In the genomic region with DNA sequence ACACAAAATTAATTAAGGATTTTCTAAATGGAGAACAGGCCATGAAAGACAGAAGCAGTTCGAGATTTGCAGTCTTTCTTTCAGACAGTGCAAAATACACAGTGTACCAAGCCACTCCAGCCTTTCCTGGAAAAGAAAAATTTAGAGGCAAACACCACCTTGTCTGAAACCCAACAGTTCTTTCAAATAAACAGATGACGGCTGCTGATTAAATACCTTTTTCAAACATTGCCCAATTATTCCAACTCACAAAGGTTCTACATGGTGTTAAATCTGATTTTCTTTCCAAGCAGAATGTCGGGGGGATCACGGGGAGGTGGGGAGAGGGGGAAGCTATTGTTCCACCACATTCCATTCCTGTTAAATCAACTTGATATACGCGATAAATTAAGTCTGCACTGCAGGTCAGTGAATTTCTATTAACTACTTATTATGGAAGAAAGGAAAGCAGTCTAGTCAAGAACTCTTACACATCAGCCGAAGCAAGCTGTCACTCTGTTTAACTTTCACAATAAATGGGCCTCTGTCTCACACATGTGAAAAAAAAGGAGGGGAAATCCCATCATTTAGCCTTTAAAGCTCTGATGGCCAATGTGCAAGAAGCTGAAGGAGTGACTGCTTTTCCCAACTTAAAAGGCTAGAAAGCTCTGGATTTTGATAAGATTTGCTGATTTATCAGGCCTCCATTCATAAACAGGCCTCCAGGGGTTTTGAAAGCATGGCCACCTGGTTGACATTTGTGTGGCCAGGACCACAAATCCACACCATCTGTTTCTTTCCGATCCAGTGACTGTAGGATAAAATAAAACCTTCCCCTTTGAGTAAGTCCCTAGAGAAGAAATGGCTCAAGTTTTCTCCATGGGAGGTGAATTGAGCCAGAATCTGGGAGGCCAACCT, we compare ENCODE assay signal across 9 mouse cellular contexts.
DNase-seq lines count a peak whose midpoint lies in the region; ATAC-seq lines count a peak whose summit lies in the region.
"Had no signal": no experiment of that assay in that cellular context is flagged by ENCODE, and none has a peak within 500 bp of the region (broad histone marks: within the 10 kb centered on the region; RNA-seq: fewer than 3 reads in every experiment).

No protein-coding gene starts in this region.

- H3K4me3 ChIP-seq in kidney, embryonic 16.5 days (ENCODE audit: low read length), result no peak overlapping the region
- peak overlapping the region; percentile 26; the same call in 1 of the 2 replicates for H3K4me3 ChIP-seq in forebrain, embryonic 10.5 days
- no peak overlapping the region for H3K4me3 ChIP-seq in limb, embryonic 11.5 days (ENCODE audit: low read depth, low read length)
- H3K4me3 ChIP-seq in intestine, embryonic 16.5 days (ENCODE audit: low read length), result no peak overlapping the region

- H3K4me2 ChIP-seq in kidney, embryonic 16.5 days (replicated peaks; ENCODE audit: low read depth, low read length), result peak overlapping the region; percentile 9
- H3K4me2 ChIP-seq in limb, embryonic 11.5 days (ENCODE audit: low read depth, severe bottlenecking), result peak overlapping the region; percentile 17; the same call in 1 of the 2 replicates
- H3K4me2 ChIP-seq in intestine, embryonic 16.5 days (ENCODE audit: low read depth, low read length), result no peak overlapping the region

- ATAC-seq in kidney, embryonic 16.5 days (ENCODE audit: low FRiP score, low TSS enrichment), result 0 out of 2 replicates have a peak, but pooled peaks have one; percentile 35
- ATAC-seq in limb, embryonic 11.5 days (ENCODE audit: insufficient number of reproducible peaks, low FRiP score, low TSS enrichment, low read depth), result peak; percentile 47; the same call in 1 of the 2 replicates
- no peak for ATAC-seq in inflammation-experienced regulatory T-cells, adult 6 months
- ATAC-seq in intestine, embryonic 16.5 days, result no peak

- H3K27ac ChIP-seq in kidney, embryonic 16.5 days (ENCODE audit: low read length), result peak overlapping the region; percentile 40
- H3K27ac ChIP-seq in forebrain, embryonic 10.5 days, result peak overlapping the region; percentile 89
- H3K27ac ChIP-seq in limb, embryonic 11.5 days (replicated peaks; ENCODE audit: low read depth, low read length), result no peak overlapping the region
- no peak overlapping the region for H3K27ac ChIP-seq in intestine, embryonic 16.5 days (ENCODE audit: low read length)

- no peaks in the 10 kb centered on the region for H3K9me3 ChIP-seq in kidney, embryonic 16.5 days (ENCODE audit: low read length)
- no peaks in the 10 kb centered on the region for H3K9me3 ChIP-seq in forebrain, embryonic 10.5 days
- no peaks in the 10 kb centered on the region for H3K9me3 ChIP-seq in limb, embryonic 11.5 days (ENCODE audit: control insufficient read depth, low read length)
- H3K9me3 ChIP-seq in intestine, embryonic 16.5 days (ENCODE audit: control insufficient read depth, low read length), result no peaks in the 10 kb centered on the region

- H3K9ac ChIP-seq in kidney, embryonic 16.5 days (replicated peaks; ENCODE audit: low read length), result 0 out of 2 replicates have a peak overlapping the region, but pooled peaks have one; percentile 28
- H3K9ac ChIP-seq in limb, embryonic 11.5 days (ENCODE audit: low read length), result no peak overlapping the region
- H3K9ac ChIP-seq in intestine, embryonic 16.5 days (ENCODE audit: low read depth, low read length), result no peak overlapping the region

- no peaks in the 10 kb centered on the region for H3K36me3 ChIP-seq in kidney, embryonic 16.5 days (ENCODE audit: insufficient read depth, low read length)
- H3K36me3 ChIP-seq in forebrain, embryonic 10.5 days (replicated peaks), result no peaks in the 10 kb centered on the region
- no peaks in the 10 kb centered on the region for H3K36me3 ChIP-seq in limb, embryonic 11.5 days (ENCODE audit: control insufficient read depth, insufficient read depth, low read length)
- H3K36me3 ChIP-seq in intestine, embryonic 16.5 days (ENCODE audit: control insufficient read depth, insufficient read depth, low read length), result no peaks in the 10 kb centered on the region

- WGBS in kidney, embryonic 16.5 days, result 22% methylated on average over 8 of the region's 8 CpGs
- 2% methylated on average over 8 of the region's 8 CpGs for WGBS in forebrain, embryonic 10.5 days
- 27% methylated on average over 8 of the region's 8 CpGs for WGBS in limb, embryonic 11.5 days
- WGBS in intestine, embryonic 16.5 days, result 17% methylated on average over 8 of the region's 8 CpGs

- H3K27me3 ChIP-seq in kidney, embryonic 16.5 days (ENCODE audit: insufficient read depth, low read length), result no peaks in the 10 kb centered on the region
- peaks cover 54% of the 10 kb centered on the region for H3K27me3 ChIP-seq in forebrain, embryonic 10.5 days (ENCODE audit: poor library complexity, severe bottlenecking)
- no peaks in the 10 kb centered on the region for H3K27me3 ChIP-seq in limb, embryonic 11.5 days (ENCODE audit: control insufficient read depth, insufficient read depth, low read length)
- H3K27me3 ChIP-seq in intestine, embryonic 16.5 days (replicated peaks; ENCODE audit: control insufficient read depth, insufficient read depth, low read length), result no peaks in the 10 kb centered on the region

- peaks cover 9% of the 10 kb centered on the region for H3K4me1 ChIP-seq in kidney, embryonic 16.5 days (ENCODE audit: insufficient read depth, low read length)
- peaks cover 60% of the 10 kb centered on the region for H3K4me1 ChIP-seq in forebrain, embryonic 10.5 days
- peaks cover 3% of the 10 kb centered on the region; the same call in 1 of the 2 replicates for H3K4me1 ChIP-seq in limb, embryonic 11.5 days (ENCODE audit: control insufficient read depth, insufficient read depth, low read length)
- no peaks in the 10 kb centered on the region for H3K4me1 ChIP-seq in intestine, embryonic 16.5 days (ENCODE audit: control insufficient read depth, insufficient read depth, low read length)

- no peak for DNase-seq in kidney, postnatal 14 days
- peak; percentile 66 for DNase-seq in forebrain, embryonic 10.5 days (ENCODE audit: extremely low spot score, low spot score)
- DNase-seq in limb, embryonic 11.5 days (ENCODE audit: low spot score), result peak; percentile 43
- peak; percentile 77 for DNase-seq in retina, embryonic 14.5 days (ENCODE audit: low spot score)
- DNase-seq in gastrocnemius, postnatal 25 days, result no peak
- DNase-seq: adrenal gland, adult 2 months had no signal

Comparison
In these comparisons a context has a peak if more than half of its experiments do, and no peak if none do; other contexts are left out.
1. ATAC-seq: peak in kidney, embryonic 16.5 days (single experiment) and limb, embryonic 11.5 days (single experiment); none in inflammation-experienced regulatory T-cells, adult 6 months (single experiment) and intestine, embryonic 16.5 days (single experiment).
2. H3K27ac ChIP-seq: peak in kidney, embryonic 16.5 days (single experiment) and forebrain, embryonic 10.5 days (single experiment); none in limb, embryonic 11.5 days (single experiment) and intestine, embryonic 16.5 days (single experiment).
3. DNase-seq: peak in forebrain, embryonic 10.5 days (single experiment), limb, embryonic 11.5 days (single experiment) and retina, embryonic 14.5 days (single experiment); none in kidney, postnatal 14 days (single experiment) and gastrocnemius, postnatal 25 days (single experiment).